Mouse (Mus musculus): Measurements from ENCODE around the gene Tiprl.

GRCm38 (mm10) chr1:165184178-165184577, 52.6 kb downstream of the Tiprl start:
- TF ChIP-seq GATA2 (IDR thresholded peaks at IDR 0.05; ENCODE audit: borderline replicate concordance, low read depth, low read length) (no peak), CTCF (IDR thresholded peaks at IDR 0.05; ENCODE audit: low read depth, low read length) (no peak), GATA1 (IDR thresholded peaks at IDR 0.05; ENCODE audit: borderline replicate concordance, low read length) (no peak), TAL1 (conservative IDR thresholded peaks at IDR 0.05; ENCODE audit: low read depth, low read length) (no peak)
